Mouse (Mus musculus) kidney, adult 2 months (tissue): Measurements from ENCODE around the gene Klhl3.

Experiments used
- CTCF ChIP-seq: fragments of 200-500 bp; conservative IDR thresholded peaks from 2 replicates; pipeline ENCODE4 v1.5.1; 2011; ENCODE audit warnings: low read depth, mild to moderate bottlenecking, control low read depth, low read length, moderate library complexity, mixed read lengths; ENCODE audit not compliant: insufficient read depth, insufficient read length
- POLR2A ChIP-seq: fragments of 200-500 bp; IDR thresholded peaks from one replicate; pipeline ENCODE4 v1.6.1; 2011; ENCODE audit warnings: low read depth, low read length, control low read depth

- TF ChIP-seq POLR2A = no peak
- no peak for TF ChIP-seq CTCF
Observed at GRCm38 (mm10) chr13:58148256-58148831, 35.0 kb upstream of the Klhl3 start.
